Mouse (Mus musculus) ovary, adult 18-20 months (tissue): ENCODE results near the gene Stk17b.
"Not testable (repeated sequence)": the region's sequence is repeated elsewhere in the genome, so short reads cannot be mapped to it uniquely, and the experiment has no call there.

Experiments used
- DNase-seq: peaks from one replicate; pipeline ENCODE4 v3.0.0; 2022; ENCODE audit warnings: low spot score, mixed read lengths

Stk17b gene

GRCm38 (mm10) chr1:53782079-53782478 lies 2.9 kb downstream of the Stk17b start:
- DNase-seq = no peak

- DNase-seq = no peak
These were observed 3.7 kb downstream of the Stk17b start for GRCm38 (mm10) chr1:53781311-53781710.

- no peak for DNase-seq
These were observed 8.7 kb downstream of the Stk17b start for GRCm38 (mm10) chr1:53776176-53776905.

GRCm38 (mm10) chr1:53775545-53775944 lies 9.5 kb downstream of the Stk17b start:
- no peak for DNase-seq

- no peak for DNase-seq
These were observed 10.0 kb downstream of the Stk17b start for GRCm38 (mm10) chr1:53775036-53775435.

- no peak for DNase-seq
These were observed 10.5 kb downstream of the Stk17b start for GRCm38 (mm10) chr1:53774571-53774970.

GRCm38 (mm10) chr1:53773994-53774393 lies 11.0 kb downstream of the Stk17b start:
- no peak for DNase-seq

GRCm38 (mm10) chr1:53772967-53773366 lies 12.1 kb downstream of the Stk17b start:
- no peak for DNase-seq

- DNase-seq = no peak
These were observed 13.5 kb downstream of the Stk17b start for GRCm38 (mm10) chr1:53771476-53771875.

GRCm38 (mm10) chr1:53766112-53766511 lies 18.9 kb downstream of the Stk17b start:
- no peak for DNase-seq

- DNase-seq = no peak
These were observed 27.7 kb downstream of the Stk17b start for GRCm38 (mm10) chr1:53757316-53757715.

- not testable (repeated sequence) for DNase-seq
These were observed 31.5 kb downstream of the Stk17b start for GRCm38 (mm10) chr1:53753501-53753900.

- no peak for DNase-seq
These were observed 33.9 kb downstream of the Stk17b start for GRCm38 (mm10) chr1:53751144-53751543.

GRCm38 (mm10) chr1:53750697-53751096 lies 34.3 kb downstream of the Stk17b start:
- DNase-seq = not testable (repeated sequence)

- DNase-seq = not testable (repeated sequence)
These were observed 35.1 kb downstream of the Stk17b start for GRCm38 (mm10) chr1:53749881-53750385.

- no peak for DNase-seq
These were observed 36.5 kb downstream of the Stk17b start for GRCm38 (mm10) chr1:53748571-53748970.

GRCm38 (mm10) chr1:53746001-53746400 lies 39.0 kb downstream of the Stk17b start:
- DNase-seq = no peak

GRCm38 (mm10) chr1:53741742-53742458 lies 43.1 kb downstream of the Stk17b start:
- DNase-seq = no peak

GRCm38 (mm10) chr1:53740777-53741336 lies 44.2 kb downstream of the Stk17b start:
- no peak for DNase-seq

- DNase-seq = not testable (repeated sequence)
These were observed 44.8 kb downstream of the Stk17b start for GRCm38 (mm10) chr1:53740077-53740776.

- DNase-seq = no peak
These were observed 48.4 kb downstream of the Stk17b start for GRCm38 (mm10) chr1:53736583-53736982.
